Mouse (Mus musculus) kidney, adult 2 months (tissue): ENCODE results near the gene Stk11ip. TPM values are rescaled to one million over a fixed set of nuclear protein-coding genes. Genes with fewer than 3 reads are reported as not detected.
A peak's percentile ranks its signal among the peaks of the same experiment; 100 is the strongest.

Experiments
- DNase-seq: peaks from one replicate; pipeline ENCODE4 v3.0.0; 2021
- H3K27ac ChIP-seq: fragments of 200-500 bp; 2 replicates; pipeline ENCODE4 v1.5.1; 2012; ENCODE audit warnings: low read depth, low read length, control low read depth, inconsistent platforms; ENCODE audit not compliant: insufficient read depth
- H3K27me3 ChIP-seq: fragments of 200-500 bp; replicated peaks from 2 replicates; pipeline ENCODE4 v1.6.1; 2012; ENCODE audit warnings: mild to moderate bottlenecking, moderate library complexity, low read length, inconsistent platforms; ENCODE audit not compliant: control insufficient read depth, insufficient read depth
- H3K36me3 ChIP-seq: fragments of 200-500 bp; 2 replicates; pipeline ENCODE4 v1.6.1; 2012; ENCODE audit warnings: mild to moderate bottlenecking, moderate library complexity, low read length, inconsistent platforms; ENCODE audit not compliant: control insufficient read depth, insufficient read depth
- H3K4me1 ChIP-seq: fragments of 200-500 bp; 2 replicates; pipeline ENCODE4 v1.6.1; 2011; ENCODE audit warnings: low read length; ENCODE audit not compliant: control insufficient read depth, insufficient read depth
- H3K4me3 ChIP-seq: fragments of 200-500 bp; 2 replicates; pipeline ENCODE4 v1.5.1; 2011; ENCODE audit warnings: mild to moderate bottlenecking, low read depth, low read length, control low read depth; ENCODE audit not compliant: insufficient read depth
- CTCF ChIP-seq: fragments of 200-500 bp; conservative IDR thresholded peaks from 2 replicates; pipeline ENCODE4 v1.5.1; 2011; ENCODE audit warnings: low read depth, mild to moderate bottlenecking, control low read depth, low read length, moderate library complexity, mixed read lengths; ENCODE audit not compliant: insufficient read depth, insufficient read length
- POLR2A ChIP-seq: fragments of 200-500 bp; IDR thresholded peaks from one replicate; pipeline ENCODE4 v1.6.1; 2011; ENCODE audit warnings: low read depth, low read length, control low read depth
- WGBS: fragments of 180-500 bp; shearing (Covaris S2); methylation state at CpG from one replicate; pipeline ENCODE4 v1.1.7; 2018; 5-methylcytosine and 5-hydroxymethylcytosine counted together
- polyA plus RNA-seq: library from polyadenylated mRNA; depleted of rRNA; stranded (reverse); fragments of >200 nt; gene quantifications from 2 replicates; pipeline ENCODE4 v1.2.3, GENCODE M21; 2012

The Stk11ip gene
- polyA plus RNA-seq, 1 experiment, result 15.5 TPM

GRCm38 (mm10) chr1:75516703-75517380, 4.5 kb upstream of the Stk11ip start:
- 75% methylated on average over 15 of the region's 15 CpGs for WGBS
- Histone ChIP-seq H3K36me3 (no peaks in the 10 kb centered on the region), H3K4me3 (no peak overlapping the region), H3K27me3 (no peaks in the 10 kb centered on the region), H3K27ac (no peak overlapping the region), H3K4me1 (no peaks in the 10 kb centered on the region; the same call in 1 of the 2 replicates)
- DNase-seq, result no peak
- TF ChIP-seq POLR2A (no peak), CTCF (no peak)

- TF ChIP-seq POLR2A (no peak), CTCF (no peak)
- Histone ChIP-seq H3K36me3 (no peaks in the 10 kb centered on the region), H3K4me3 (no peak overlapping the region), H3K4me1 (no peaks in the 10 kb centered on the region; the same call in 1 of the 2 replicates), H3K27me3 (no peaks in the 10 kb centered on the region), H3K27ac (no peak overlapping the region)
- 36% methylated on average over 4 of the region's 4 CpGs for WGBS
- DNase-seq, result peak; percentile 12
Observed at GRCm38 (mm10) chr1:75517984-75518383, 3.3 kb upstream of the Stk11ip start.

- Histone ChIP-seq H3K36me3 (no peaks in the 10 kb centered on the region), H3K27ac (no peak overlapping the region), H3K4me3 (no peak overlapping the region), H3K4me1 (no peaks in the 10 kb centered on the region; the same call in 1 of the 2 replicates), H3K27me3 (no peaks in the 10 kb centered on the region)
- WGBS, result 95% methylated on average over 4 of the region's 4 CpGs
- no peak for DNase-seq
- TF ChIP-seq POLR2A, result no peak
- no peak for TF ChIP-seq CTCF
Observed at GRCm38 (mm10) chr1:75518427-75518826, 2.9 kb upstream of the Stk11ip start.

GRCm38 (mm10) chr1:75519576-75519975, 1.8 kb upstream of the Stk11ip start:
- H3K27me3 ChIP-seq, result no peaks in the 10 kb centered on the region
- 68% methylated on average over 5 of the region's 5 CpGs for WGBS
- H3K4me3 ChIP-seq, result no peak overlapping the region
- H3K4me1 ChIP-seq, result no peaks in the 10 kb centered on the region; the same call in 1 of the 2 replicates
- DNase-seq, result no peak
- no peak overlapping the region for H3K27ac ChIP-seq
- H3K36me3 ChIP-seq, result no peaks in the 10 kb centered on the region
- TF ChIP-seq POLR2A, result no peak
- TF ChIP-seq CTCF, result no peak

- no peaks in the 10 kb centered on the region for H3K27me3 ChIP-seq
- no peak overlapping the region for H3K4me3 ChIP-seq
- 93% methylated on average over 7 of the region's 7 CpGs for WGBS
- TF ChIP-seq POLR2A (no peak), CTCF (no peak)
- H3K36me3 ChIP-seq, result no peaks in the 10 kb centered on the region
- H3K4me1 ChIP-seq, result no peaks in the 10 kb centered on the region; the same call in 1 of the 2 replicates
- no peak overlapping the region for H3K27ac ChIP-seq
- DNase-seq, result no peak
Observed at GRCm38 (mm10) chr1:75524679-75525078, 3.4 kb downstream of the Stk11ip start.

GRCm38 (mm10) chr1:75530546-75530945, 9.2 kb downstream of the Stk11ip start:
- TF ChIP-seq CTCF (no peak), POLR2A (no peak)
- no peak for DNase-seq
- Histone ChIP-seq H3K4me3 (no peak overlapping the region), H3K36me3 (0 out of 2 replicates have a peak, but pooled peaks cover 2% of the 10 kb centered on the region), H3K4me1 (no peaks in the 10 kb centered on the region), H3K27ac (no peak overlapping the region), H3K27me3 (no peaks in the 10 kb centered on the region)
- 74% methylated on average over 4 of the region's 4 CpGs for WGBS

- no peak for TF ChIP-seq POLR2A
- no peak for TF ChIP-seq CTCF
- 65% methylated on average over 19 of the region's 19 CpGs for WGBS
- 0 out of 2 replicates have a peak, but pooled peaks cover 2% of the 10 kb centered on the region for H3K36me3 ChIP-seq
Observed at GRCm38 (mm10) chr1:75532280-75533172, 11.2 kb downstream of the Stk11ip start.

More at GRCm38 (mm10) chr1:75532280-75533172, 11.2 kb downstream of the Stk11ip start:
- Histone ChIP-seq H3K4me3 (no peak overlapping the region), H3K27me3 (no peaks in the 10 kb centered on the region), H3K4me1 (no peaks in the 10 kb centered on the region), H3K27ac (no peak overlapping the region)
- DNase-seq, result no peak
